Mouse (Mus musculus) kidney, adult 2 months (tissue): ENCODE results near the gene Tor1a.

Experiments
- CTCF ChIP-seq: fragments of 200-500 bp; conservative IDR thresholded peaks from 2 replicates; pipeline ENCODE4 v1.5.1; 2011; ENCODE audit warnings: low read depth, mild to moderate bottlenecking, control low read depth, low read length, moderate library complexity, mixed read lengths; ENCODE audit not compliant: insufficient read depth, insufficient read length
- POLR2A ChIP-seq: fragments of 200-500 bp; IDR thresholded peaks from one replicate; pipeline ENCODE4 v1.6.1; 2011; ENCODE audit warnings: low read depth, low read length, control low read depth

GRCm38 (mm10) chr2:30918780-30919329, 48.9 kb downstream of the Tor1a start:
- TF ChIP-seq CTCF = no peak
- no peak for TF ChIP-seq POLR2A
